Mouse (Mus musculus) megakaryocyte-erythroid progenitor cell, adult 5-6 weeks (primary cell): Measurements from ENCODE around the gene Dmtf1. TPM values are rescaled to one million over a fixed set of nuclear protein-coding genes. Genes with fewer than 3 reads are reported as not detected.
"Not testable (repeated sequence)": the region's sequence is repeated elsewhere in the genome, so short reads cannot be mapped to it uniquely, and the experiment has no call there.

ENCODE experiments used
- ATAC-seq: replicated peaks from 2 replicates; pipeline ENCODE4 v1.8.0; 2016; ENCODE audit warnings: mild to moderate bottlenecking, inconsistent platforms; ENCODE audit not compliant: severe bottlenecking, poor library complexity, low FRiP score, low TSS enrichment
- total RNA-seq, 2 experiments: library from RNA; stranded (forward) in 1 of 2; stranded (reverse) in 1 of 2; fragments of 200-1000, 215-1000 nt in 1 of 2; fragments of >200 nt in 1 of 2; fragmentation: Nextera tagmentation in 1 of 2; gene quantifications; 2 replicates each; pipeline ENCODE4 v1.2.3; 2014 to 2017

Dmtf1 gene
- 31.1 and 34.8 TPM in 2 replicates for total RNA-seq (2014; fragmentation: Nextera tagmentation)
- total RNA-seq (2017), result 32.1 and 50.1 TPM in 2 replicates

DNA sequence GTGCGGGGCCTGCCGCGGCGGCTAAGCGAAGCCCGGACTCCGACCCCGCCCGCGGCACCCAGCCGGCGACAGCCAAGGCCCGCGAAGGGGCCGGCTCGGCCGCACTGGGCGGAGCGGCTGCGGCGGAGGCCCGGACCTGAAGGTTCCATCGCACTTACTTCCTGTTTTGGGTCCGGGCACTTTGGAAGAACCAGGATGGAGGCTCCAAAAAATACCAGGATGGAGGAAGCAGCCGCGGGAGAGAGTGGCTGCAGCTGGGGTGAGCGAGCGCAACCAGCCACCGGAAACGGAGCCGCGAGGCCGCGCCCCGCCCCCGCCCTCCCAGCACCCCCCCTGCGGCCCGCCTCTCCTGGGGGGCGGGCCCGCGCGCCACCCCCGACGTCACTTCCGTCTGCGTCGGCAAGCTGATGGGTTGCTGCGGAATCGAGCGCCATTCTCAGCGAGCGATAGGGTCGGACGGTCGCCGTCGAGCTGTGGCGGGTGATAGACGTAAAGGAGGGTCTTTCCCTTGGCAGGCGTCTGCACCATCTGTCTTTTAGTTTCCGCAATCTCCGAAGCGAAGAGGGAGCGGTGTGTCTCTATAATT is at the start of gene Dmtf1:
TSS of gene Dmtf1 (minus strand) at position 321 of the 586 bp plus-strand sequence.
- peak; percentile 95 for ATAC-seq

DNA sequence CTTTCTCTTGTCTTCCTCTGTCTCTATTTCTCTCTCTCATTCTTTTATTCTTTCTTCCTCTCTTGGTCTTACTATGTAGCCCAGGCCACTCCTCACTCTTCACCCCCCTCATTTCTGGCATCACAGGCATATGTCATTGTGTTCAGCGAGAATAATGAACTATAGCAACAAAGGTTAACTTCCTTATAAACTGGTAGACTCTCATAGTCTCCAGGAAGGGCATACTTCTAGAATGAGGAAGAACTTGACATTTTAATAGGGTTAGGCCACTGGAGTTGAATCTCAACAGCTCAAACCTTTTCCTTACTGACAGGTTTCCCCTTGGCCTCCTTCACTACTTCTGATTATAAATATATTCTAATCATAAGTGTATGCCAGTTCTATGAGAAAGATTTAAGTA is 24.9 kb upstream of the Dmtf1 start:
- no peak for ATAC-seq

DNA sequence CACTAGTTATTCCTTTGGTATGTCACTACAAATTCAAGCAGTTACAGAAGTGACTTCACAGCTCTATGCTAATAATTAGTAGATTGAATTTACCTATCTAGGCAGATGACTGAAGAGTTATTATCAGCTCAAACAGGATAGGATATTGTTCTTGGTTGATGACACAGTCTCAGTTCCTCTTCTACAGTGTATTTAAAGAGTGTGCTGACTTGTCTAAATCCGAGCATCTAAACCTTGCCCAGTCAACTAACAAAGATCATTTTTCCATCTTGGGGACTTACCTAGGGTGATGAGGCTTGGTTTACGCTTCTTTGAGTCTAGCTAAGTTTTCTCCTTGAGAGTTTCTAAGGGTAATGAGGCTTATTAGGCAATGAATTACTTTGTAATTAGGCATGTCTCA is 11.7 kb upstream of the Dmtf1 start:
- no peak for ATAC-seq

DNA sequence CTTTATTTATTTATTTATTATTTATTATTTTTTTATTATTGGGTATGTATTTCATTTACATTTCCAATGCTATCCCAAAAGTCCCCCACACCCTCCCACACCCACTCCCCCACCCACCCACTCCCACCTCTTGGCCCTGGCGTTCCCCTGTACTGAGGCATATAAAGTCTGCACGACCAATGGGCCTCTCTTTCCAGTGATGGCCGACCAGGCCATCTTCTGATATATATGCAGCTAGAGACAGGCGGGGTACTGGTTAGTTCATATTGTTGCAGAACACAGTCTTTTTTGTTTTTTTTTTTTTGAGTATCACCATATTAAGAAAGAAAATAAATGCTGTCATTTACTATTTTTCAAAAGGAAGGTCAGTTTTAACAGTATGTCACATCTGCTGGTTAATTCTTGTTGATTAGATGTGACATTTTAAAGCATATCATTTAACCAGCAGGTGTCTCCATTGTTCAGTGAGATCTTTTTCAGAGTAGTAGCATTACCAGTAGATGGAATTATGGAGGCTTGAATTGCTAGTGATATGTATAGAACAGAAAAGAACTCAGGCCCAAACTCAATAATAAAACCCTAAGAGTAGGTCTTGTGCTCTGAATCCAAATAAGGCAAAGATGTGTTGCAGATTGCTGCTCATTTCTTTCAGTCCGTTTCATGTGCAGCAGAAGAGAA is 7.9 kb upstream of the Dmtf1 start:
- peak; percentile 57 for ATAC-seq

DNA sequence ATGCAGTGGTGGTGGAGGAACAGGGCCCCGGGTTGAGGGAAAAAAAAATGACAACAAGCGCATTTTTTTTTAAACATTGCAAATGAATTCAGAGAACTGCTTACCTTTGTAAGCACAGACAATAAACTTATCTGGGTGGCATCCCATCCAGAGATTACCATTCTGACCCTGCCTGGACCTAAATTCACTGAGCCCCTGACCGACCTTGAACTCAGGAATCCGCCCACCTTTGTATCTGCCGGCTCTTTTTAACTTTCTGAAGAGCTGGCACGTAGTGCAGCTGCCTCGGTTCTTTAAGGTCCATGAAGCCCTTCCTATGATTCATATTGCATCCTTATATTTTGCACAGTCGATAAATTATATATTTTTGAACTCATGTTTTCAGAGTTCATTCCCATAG is 4.8 kb upstream of the Dmtf1 start:
- no peak for ATAC-seq

DNA sequence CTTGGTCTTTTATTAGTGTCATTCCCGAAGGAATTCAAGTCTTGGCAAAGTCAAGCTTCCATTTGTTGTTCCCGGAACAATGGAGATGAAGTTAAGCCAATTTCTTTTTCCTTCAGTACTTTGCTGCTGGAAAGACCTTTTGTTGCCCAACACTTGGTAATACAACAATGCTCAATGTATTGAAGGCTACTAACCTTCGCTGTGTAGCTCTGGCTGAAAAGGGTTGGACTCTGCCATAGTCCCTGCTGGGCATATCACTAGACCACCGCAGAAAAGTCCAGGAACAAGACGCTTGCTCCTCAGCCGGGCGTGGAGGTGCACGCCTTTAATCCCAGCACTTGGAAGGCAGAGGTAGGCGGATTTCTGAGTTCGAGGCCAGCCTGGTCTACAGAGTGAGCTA is 3.6 kb upstream of the Dmtf1 start:
- ATAC-seq, result not testable (repeated sequence)

DNA sequence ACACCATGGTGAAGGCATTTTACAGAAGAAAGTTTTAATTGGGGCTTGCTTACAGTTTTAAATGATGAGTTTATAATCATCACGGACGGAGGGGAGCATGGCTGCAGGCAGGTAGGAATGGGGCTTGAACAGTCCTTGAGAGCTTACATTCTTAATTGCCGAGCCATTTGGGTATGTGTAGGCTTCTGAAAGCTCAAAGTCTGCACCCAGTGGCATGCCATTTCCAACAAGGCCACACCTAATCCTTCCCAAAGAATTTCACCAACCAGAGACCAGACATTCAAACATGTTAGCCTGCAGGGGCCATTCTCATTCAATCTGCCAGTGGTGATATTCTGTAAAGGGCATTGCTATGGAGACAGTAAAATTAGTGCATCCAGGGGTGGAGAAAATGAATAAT is 1.8 kb upstream of the Dmtf1 start:
- ATAC-seq, result no peak

DNA sequence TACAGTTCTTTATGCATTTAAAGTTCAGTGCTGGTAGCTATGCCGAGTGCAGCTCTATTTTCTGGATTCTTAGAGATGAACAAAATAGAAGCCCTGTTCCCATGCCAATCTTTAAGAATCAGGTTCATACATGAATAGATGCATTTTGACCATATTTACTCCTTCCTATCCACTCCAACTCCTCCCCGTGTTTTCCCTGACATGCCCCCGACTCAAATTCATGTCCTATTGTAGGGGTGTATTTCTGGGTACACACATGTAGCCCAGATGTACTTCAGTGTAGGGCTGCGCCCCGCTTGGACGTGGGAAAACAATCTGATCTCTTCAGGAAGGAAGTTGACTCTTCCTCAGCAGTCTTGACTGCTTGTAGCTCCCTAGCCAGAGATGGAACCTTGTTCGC is 512 bp upstream of the Dmtf1 start:
- 0 out of 2 replicates have a peak, but pooled peaks have one; percentile 26 for ATAC-seq

DNA sequence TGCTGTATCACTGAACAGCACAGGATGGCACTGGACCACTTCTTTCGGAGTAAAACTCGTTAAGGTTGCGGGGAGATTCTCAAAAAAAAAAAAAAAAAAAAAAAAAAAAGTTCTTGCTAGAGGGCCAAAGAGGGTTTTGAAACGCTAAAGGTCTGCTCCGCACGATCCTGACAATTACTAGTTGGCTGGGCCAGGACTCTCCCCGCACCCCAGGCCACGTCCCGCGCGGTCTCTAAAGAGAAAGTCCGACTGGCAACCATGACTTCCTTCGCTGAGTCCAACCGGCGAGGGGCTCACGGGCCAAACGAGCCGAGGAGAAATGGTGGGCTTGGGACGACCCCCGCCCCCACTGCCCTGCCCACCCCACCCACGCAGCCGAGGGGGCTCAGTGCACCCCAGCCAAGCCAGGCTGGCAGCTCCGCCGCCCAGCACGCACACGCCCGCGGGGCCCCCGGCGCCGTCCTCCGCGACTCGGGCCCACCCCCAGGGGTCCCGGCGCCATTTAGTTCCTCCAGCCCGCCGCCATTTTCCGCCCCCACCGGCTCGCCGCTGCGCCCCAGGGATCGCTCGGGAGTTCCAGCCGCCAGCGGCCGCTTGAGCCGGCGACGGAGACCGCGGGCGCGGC is 633 bp downstream of the Dmtf1 start:
- peak; percentile 12; the same call in 1 of the 2 replicates for ATAC-seq

DNA sequence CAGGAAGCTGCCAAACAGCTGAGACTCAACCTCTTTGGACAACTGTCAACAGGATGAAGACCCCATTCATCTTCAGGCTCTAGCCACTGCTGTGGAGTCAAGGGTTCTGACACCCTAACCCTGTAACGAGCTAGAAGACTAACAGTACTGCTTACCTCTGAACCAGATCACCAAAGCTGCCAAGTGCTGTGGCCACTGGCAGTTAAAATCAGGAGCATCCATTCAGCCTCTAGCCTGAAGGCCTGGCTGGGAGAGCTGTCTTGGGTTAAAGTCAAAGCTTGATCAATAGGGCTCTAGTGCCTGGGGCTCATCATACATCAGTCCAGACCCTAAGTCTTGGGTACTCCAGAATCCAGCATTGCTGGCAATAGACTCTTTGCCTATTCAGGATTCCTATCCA is 4.2 kb downstream of the Dmtf1 start:
- ATAC-seq, result no peak

DNA sequence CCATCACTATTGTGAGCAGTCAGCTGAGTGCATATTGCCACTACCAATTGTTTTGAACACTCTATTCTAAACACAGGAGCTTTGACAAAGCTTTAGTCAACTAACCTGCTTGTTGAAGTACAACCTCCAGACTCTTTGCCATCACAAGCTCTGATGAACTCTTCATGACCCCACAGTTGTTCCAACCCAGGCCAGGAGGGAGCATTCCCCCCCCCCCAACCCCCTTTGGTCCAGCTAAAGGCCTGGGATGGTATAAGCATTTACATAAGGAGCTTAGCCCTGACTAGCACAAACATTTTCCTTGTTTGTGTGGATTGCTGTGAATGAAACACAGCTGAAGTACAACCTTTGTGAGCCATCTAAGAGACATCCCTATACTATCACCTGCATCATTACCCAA is 4.8 kb downstream of the Dmtf1 start:
- ATAC-seq, result no peak

DNA sequence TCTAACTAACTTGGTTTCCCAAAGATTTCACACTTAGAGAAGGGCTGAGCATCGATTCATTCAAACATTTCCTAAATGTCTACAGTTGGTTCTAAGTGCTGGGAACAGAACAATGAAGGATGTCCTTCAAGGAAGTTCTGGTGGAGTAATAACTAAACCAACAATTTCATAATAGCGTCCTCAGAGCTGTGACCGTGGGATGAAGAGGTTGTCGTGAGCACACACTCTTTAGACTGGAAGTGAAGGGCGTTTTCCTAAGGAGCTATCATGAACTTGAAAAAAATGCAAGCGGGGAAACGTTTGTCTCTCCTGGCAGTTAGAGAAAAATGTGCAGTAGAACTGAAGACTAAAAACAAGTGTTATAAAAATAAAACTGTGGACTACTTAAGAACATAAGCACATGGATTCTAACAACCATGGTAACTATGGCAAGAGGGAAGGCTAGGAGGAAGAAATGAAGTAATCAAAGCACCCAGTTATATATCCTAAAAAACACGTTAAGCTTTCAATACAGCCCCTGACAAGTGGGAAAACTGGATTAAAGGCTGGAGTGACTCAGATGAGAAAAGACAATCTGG is 12.2 kb downstream of the Dmtf1 start:
- no peak for ATAC-seq

DNA sequence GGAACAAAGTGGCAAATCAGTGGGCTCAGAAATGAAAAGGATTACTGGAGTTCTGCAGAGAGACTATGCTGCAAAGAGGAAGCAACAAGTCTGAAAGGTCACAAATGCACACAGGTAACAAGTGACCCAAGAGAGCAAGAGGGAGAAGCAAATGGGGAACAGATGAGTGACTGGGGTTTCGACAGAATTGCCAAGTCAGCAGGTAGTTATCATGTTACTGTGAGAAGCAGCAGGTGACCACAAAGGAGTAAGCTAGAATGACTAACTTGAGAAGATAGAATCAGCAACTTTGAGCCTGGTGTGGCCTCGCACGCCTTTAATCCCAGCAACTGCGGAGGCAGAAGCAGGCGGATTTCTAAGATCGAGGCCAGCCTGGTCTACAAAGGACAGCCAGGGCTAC is 19.2 kb downstream of the Dmtf1 start:
- ATAC-seq, result no peak

DNA sequence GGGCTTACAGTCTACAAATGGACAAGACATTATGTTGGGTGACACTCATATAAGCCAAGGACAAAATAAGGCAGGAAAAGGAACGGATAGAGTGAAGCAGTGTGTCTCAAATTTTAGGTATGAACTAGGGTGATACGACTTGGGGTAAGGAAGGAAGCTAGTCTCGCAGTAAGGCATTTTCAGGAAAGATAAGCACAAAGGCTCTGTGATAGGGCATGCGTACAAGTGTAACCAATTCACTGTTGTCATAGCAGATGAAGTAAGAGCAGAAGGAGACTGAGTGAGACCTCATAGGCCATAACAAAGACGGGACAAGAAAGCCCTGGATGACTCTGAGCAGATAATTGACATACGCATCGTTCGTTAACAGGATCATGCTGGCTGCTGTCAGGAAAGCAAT is 20.9 kb downstream of the Dmtf1 start:
- peak; percentile 85 for ATAC-seq

DNA sequence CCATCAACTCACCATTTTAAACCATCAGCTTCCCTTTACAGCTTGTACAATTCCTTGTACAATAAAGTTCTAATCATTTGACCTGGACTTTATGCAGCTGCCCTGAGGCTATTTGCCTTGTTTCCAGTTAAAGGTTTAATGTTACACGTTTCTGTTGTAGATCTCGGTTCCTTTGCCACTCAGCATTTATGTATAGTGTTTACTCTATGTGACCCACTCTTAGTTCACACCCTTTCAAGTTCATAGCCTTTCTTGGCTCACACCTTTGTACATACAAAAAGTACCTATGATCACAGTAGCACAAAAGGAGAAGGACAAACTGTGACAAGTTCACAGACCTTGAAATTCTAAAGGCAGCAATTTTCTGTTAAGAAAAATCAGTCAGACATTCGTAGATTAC is 26.0 kb downstream of the Dmtf1 start:
- ATAC-seq, result no peak

DNA sequence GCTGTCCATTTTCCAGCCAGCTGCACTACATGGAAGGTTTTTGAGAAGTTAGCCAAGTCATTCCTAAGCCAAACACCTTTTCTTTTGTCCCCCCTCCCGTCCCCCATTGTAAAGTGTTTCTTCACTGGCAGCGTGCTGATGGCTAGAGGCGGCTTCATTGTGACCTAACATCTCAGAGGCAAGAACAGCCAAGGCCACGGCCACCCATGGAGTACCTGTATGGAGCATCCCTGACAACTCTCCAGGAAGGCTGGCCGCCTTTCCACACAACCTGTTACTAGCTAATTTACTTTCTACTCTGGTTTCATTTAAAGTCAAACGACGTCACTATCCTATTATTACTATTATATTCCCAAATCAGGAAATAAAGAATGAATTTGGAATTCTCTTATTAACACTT is 29.8 kb downstream of the Dmtf1 start:
- no peak for ATAC-seq

DNA sequence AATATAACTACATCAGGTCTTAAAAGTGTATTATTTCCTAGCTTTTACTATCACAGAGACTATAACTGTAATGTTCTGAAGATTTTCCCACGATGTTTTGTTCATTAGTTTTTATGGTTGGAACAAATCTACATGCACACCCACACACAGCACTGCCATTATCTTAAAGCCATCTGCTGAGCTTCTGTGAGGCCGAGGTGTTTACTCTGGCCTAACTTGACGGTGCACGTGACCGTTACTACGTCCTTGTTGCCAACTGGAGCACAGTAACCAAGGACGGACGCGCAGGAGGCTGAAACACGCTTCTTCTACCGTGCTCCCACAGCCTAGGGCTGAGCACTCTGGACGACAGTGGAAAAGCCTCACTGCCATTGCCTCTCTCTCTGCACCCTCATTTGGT is 33.0 kb downstream of the Dmtf1 start:
- no peak for ATAC-seq

DNA sequence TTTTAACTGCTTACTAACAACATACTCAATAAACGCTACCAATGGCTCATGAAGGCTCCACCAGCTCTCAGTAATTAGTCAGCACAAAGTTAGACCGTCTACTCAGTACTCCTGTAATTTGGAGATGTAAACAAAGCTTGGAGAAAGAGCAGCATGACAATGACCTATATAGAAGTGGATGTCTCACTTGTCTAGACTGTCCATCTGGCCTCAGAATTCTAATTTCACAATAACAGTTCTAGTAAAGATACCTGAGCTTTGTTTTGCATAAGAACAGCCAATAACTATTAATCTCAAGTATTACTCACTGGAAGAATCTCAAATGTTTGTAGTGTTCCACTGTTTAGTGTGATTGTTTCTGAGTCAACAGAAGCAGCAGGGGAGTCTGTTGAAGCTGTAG is 37.4 kb downstream of the Dmtf1 start:
- ATAC-seq, result no peak

DNA sequence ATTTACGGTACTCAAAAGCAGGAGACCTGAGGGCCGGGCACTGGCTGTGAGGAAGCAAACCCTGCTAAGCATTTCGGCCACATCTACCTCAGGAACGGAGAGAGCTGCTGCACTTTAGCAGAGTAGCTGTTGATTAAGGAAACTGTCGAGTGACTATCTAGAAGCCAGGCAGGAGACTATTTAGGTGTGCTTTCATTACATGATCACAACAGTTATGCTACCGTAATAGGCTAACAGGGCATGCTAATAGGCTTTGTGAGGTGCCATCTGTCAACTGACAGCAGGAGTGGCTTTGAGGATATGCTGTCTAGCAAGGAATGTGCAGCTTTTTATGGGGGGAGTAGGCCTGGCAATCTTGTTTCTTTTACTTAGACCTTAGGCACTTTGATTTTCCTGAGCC is 47.4 kb downstream of the Dmtf1 start:
- ATAC-seq, result no peak

DNA sequence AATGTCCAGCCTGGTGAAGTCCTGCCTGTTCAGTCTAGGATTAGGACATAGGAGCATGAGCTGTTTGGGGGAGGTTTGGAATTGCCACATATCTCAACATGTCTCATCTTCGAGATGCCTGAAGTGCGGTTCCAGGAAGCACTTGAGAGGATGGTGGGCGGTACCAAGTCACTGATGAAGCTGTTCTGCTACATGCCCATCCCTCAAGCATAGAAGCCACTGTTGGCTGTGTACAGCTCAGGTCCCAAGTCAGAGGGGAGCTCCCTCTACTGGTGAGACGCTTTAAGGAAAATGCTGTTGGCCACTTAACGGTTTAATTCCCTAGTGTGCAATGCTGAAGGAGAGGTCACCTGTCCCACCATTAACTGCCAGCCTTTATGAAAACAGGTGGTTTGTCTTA is 49.8 kb downstream of the Dmtf1 start:
- peak; percentile 92 for ATAC-seq

DNA sequence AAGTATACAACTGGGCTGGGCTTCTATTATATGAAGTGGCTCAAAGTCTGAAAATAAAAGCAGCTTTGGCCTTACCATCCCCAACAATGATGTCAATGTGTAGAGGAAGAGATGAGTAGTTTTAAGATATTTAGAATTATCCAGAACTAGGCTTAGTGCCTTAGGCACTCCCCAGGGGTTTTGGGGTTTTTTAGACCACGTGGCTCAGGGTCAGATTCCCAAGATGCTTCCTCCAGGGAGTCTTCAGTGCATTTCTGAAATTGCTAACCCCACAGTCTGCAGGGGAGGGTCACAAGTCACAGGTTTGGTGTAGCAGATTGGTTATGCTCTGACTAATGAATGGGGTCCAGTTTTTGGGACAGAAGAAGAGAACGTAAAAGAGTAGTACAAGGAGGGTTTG is 50.3 kb downstream of the Dmtf1 start:
- ATAC-seq, result no peak
